Mouse (Mus musculus): ENCODE measurements at regions not wholly inside any gene's neighbourhood (a gene's known extent, or its start where the extent isn't known, plus 50 kb on each side); places are given as distances from the start of the nearest gene placed in this dataset.

DNA sequence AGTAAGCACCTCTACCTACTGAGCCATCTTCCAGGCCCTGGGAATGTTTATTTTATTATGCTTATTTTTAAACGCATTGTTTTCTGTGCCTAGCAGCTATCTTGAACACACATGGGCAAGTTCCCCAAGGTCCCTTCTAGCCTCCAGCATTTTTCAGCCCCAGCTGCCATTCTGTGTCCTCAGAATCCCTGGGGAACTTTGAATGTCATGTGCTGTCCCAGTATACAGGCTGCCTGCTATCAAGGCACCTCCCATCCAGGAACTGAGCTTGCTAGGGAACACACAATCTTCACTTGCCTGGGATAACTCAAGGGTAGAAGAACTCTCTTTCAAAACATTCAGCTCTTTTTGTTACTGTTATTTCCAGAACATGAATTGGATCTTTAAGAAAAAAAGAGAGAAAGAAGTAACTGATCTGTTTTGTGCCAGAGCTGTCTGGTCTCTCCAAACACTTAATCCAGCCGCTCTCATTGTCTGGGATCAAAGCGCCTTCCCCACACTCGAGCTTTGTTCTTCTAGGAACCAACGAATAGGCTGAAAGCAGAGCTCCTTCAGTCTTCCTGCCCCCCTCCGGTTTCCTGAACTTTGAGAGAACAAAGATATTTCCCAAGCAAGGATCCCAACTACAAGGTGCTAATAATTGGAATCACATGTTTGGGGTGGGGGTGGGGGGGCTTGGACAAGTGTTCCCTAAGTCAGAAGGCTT lies 657.1 kb upstream of the Cdh11 start:
- no peak for DNase-seq

DNA sequence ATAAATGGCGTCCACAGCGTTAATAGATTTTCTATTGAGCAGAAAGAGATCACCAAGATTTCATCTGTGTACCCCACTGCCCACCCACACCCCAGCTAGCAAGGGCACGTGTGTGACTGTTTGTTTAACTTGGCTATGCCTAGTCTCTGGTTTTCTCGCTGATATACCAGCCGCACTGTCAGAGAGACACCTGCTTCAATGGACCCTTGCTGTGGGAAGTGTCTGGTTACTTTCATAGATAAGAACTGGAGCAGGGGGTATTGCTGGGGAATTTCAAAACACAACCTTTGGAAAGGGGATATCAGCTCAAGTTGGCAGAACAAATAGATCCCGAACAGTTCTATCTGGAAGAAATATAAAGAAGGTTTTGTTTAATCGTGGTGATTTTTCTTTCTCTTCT lies 656.8 kb upstream of the Cdh5 start:
- DNase-seq, result no peak

DNA sequence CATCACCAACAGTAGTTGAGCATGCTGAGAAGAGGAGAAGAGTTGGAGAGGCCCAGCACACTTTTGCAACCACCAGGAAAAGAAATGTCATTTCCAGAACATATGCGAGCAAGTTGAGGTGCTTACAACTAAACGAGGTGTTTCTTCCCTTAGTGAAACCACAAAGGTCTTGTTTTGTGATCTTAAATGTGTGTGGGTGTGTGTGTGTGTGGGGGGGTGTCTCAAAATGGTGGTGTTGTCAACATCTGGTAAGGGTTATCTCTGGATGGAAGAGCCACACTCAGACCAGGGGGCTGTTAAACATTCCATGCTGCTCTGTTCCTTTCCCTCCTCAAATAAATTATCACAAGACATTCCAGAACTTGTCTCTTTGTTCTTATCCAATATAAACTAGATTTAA lies 656.0 kb upstream of the Cdh5 start:
- DNase-seq, result no peak

DNA sequence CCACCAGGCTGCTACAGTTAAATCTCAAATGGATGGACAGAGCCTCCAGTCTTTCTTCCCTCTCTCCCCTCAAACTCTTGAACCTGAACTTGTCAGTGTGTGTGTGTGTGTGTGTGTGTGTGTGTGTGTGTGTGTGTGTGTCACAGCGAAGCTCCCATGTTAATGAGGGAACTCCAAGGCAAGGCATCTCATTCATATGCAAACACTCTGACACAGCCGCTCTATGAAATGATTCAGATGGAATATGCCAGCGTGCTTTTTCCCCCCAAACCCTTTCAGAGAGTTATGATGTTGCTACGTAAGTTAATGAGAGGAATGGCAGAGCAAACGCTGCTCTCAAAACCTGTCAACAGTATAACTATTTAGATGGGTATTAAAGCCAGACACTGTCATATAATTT lies 653.5 kb upstream of the Cdh5 start:
- no peak for DNase-seq

DNA sequence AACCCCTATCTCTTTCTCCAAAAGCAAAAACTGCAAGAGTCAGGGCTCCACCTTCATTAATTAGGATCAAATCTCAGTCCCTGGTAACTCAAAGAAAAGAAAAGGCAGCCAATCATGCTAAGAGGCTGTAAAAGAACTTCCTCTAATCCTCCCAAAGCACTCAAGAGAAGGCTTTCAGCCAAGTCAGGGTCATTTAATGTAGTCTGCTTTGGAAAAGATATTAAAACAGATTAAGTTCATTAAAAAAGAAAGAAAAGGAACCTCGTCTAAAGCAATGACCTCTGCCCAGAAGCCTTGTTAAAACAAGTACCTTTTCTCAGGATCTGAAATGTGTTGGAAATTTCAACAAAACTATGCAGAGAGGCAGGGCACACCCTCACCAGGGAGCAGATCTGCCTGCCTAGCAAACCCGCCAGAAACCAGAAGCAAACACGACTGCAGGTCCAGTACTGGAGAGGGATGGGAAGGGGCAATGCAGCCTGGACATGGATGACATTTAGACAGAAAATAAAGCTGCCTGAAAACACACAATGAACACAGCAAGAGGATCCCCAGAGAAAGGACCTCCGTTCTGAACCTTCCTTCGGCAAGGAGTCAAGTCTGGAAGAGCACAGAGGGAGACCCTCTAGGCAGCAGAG lies 649.9 kb upstream of the Cdh5 start:
- DNase-seq, result no peak

DNA sequence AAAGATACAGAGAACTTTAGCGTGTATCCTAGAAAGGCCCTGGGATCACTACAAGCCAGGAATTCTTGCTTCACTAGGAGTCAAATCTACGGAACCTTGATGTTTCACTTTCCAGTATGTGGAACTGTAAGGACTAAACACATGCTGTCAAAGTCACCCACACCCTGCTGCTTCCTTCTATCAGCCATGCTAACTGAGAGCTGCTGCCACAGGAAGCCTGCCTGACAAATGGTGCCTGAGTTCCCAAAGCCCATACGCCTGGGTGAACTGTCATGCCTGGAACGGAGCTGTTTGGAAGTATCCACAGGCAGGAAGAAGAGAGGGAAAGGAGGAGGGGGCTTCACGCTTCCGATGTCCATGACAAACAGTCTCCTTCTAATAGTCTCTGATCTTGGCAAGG lies 644.2 kb upstream of the Cdh5 start:
- DNase-seq, result no peak

DNA sequence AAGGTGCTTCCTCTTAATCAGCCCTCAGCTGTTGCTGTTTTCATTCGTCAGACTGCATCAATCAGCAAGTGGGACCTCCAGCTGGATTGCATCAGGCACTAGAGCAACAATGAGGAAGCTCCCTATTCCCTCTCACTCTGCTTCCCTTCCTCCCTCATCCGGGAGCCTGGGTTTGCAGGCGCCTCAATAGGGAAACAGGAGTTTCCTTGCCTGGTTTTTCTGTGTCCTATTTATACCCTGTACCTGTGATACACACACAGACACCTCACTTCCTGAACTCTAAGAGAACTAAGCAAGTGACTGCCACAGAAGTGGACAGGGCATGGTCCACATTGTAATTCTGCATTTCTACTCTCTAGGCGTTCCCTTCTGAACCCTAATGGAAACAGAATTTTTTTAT lies 637.9 kb upstream of the Cdh5 start:
- DNase-seq, result peak; percentile 51

DNA sequence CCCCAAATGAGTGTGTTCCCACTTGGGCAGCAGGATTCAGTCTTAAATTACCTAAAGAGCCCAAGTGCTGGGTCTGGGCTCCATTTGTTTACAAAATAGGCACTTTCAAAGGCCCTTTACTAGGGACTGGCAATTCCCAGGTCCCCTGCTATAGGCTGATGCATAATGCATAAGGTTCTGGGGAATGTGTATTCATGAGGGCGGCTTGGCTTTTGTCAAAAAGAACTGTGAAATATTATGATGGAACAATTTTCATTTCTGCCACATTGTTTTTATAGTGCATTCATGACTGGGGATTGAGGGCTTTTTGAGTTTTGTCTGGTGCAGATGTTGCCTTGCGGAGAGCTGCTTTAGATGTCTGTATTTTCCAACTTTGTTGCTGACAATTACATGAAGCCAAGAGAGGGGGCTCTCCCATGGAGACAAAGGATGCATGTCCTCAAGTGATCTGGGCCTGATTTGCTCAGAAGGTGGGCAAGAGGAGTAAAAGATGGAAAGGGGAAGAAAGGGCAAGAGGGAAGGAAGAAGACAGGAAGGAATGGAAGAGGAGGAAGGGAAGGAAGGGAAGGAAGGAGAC lies 636.6 kb upstream of the Cdh5 start:
- DNase-seq, result no peak

DNA sequence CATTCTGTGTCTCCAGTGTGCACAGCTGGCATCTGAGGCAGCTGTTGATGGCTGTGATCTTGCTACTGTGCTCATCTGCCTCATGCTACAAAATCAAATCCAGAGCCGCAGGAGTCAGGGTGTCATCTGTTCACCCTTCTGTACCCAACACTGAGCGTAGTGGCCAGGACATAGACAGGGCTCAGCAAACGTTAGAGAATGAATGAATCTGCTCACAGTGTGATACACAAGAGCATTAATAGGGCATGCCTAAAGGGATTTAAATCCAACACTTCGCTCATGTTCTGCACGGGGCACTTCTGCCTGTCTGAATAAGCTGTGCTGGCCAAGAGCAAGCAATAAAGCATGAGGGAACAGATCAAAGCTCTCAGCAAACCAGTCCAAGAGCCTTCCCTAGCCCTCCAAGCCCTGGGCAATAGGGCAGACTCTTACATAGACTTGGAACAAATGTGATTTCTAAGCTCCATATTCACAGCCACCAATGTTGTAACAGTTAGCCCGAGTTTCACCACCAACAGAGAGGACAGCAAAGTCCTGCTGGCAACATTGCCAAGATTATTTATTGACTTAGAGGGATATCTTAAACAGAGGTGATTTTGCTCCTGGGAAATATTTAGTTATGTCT lies 633.8 kb upstream of the Cdh5 start:
- no peak for DNase-seq

DNA sequence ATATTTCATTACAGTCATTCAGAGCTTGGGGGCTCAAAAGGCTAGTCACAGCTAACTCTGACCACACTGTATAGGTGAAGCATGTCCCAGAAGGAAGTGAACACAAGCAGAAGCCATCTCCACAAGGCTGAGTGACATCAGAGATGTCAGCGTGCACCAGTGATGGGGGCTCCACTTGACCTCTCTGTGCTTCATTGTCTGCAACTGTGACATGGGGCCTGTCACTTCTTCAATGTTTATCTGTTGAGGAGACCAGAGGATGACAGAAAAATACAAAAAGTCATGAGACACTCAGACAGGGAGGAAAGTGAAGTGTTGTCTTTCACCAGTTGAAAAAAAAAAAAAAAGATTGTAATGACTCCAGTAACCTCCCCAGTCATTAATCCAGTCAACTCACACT lies 632.4 kb upstream of the Cdh5 start:
- DNase-seq, result no peak

DNA sequence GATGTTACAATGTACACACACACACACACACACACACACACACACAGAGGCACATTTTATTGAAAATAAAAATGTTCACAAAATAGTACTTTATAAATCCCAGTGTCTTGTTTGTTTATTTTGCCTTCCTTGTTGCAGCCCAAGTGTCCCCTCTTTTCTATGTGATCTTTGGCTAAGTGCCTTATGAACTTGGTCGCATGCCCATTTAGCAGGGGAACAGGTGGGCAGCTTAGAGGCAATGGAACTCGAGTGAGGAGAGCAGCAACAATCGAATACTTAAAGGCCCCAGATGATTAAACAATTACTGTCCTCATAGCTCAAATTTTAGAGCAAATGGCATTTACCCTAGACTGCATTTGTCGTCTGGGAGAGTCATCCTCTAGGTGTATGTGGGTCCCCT lies 631.1 kb upstream of the Cdh5 start:
- peak; percentile 15 for DNase-seq

DNA sequence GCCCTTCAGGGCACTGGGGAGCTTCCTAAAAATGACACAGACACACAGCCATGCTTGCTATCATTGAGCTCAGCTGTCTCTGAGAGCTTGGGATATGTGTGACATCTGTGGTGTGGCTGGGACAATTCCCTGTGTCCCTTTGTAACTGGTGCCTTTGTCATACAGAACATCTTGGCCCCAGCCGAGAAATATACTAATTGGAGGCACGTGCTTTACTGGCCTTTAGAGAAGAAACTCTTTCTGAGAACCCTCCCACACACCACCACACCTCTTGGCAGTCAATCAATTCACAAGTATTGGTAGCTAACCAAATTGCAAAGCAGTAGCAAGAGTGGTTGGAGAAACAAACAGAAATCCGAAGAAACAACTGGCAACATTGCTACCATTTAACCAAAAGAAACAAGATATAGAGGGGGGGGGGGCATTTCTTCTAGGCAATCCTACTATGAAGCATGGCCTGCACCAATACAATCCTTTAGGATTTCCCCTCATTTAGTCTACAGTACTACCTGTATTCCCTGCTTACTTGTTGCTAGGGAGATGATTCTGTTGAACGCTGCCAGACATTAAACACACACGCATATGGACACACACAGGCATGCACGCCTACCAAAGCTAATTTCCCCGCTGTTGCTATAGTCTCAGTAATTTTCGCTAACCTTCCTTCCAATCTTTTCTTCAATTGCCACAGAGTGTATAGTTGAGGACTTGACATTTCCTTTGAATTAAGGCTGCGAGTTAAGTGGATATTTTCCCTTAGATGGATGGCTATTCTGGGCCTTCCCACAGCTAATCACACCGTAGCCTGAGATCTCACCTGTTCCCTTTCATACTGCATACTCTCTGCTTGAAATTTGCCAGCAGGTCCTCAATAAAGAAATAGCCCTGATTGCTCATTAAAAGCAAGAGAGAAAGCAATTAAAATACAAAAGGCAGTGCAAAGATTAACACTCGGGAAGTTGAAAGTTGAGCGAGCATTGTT lies 625.3 kb upstream of the Cdh5 start:
- DNase-seq, result no peak

DNA sequence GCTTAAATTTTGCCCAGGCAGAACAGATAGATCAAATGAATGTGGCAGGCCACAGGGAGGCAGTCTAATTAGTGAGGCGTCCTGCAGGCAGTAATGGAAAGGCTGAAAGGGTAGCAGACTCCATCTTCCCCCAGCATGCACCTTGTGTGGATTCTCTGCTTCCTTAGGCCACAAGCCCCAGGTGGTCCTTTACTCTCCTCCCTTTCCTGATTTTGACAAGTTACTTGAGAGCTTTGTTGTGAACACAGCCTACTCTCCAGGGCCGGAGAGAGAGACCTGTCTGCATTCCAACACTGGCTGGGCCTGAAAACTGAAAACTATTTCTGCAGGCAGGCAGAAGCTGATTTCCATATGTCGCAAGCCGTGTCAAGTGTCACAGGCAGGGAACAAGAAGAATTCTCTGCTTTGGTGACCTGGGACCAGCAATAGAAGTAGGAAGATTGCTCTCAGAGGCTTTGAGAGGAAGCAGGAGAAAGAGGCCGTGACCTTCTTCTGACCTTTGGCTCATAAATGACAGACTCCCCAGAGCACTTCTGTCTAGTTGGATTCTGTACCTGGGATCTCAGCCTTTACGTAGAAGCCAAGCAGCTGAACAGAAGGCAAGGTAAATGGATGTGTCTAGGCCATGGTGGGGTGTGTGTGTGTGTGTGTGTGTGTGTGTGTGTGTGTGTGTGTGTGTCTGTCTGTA lies 619.2 kb upstream of the Cdh5 start:
- DNase-seq, result no peak

DNA sequence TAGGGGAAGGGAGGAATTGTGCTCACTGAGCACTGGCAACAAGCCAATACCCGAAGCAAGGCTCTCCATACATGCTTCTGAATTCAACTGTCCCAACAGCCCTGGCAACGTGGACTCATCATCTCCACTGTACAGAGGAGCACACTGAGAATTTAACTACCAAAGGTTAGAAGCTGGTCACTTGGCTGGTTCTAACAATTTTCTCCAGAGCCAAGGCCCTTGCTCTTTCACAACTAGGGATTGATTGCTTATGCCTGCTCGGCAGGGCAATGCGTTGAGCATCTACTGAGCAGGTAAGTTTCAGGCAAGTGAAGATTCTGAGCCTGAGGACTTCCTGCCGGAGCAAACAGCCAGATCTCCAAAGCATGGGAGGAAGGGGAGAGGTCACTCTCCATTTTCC lies 616.0 kb upstream of the Cdh5 start:
- no peak for DNase-seq

DNA sequence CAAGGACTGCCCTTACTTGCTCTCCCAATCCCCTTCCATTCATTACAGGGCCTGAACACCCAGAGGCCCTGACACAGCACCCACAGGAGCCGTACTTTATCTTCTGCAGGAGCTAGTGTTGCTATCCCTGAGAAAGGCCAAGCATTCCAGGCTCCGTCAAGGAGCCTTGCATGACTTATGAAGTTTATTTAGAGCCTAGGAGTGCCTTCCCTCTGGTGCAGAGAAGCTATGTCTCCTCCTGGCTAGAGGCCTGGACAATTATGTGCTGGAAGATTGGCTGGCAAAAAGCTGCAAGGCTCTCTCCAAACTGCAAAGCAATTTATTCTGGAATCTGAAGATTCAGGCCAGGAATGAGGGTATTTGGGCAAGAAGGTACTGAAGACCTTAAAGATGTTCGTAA lies 612.0 kb upstream of the Cdh5 start:
- DNase-seq, result no peak

DNA sequence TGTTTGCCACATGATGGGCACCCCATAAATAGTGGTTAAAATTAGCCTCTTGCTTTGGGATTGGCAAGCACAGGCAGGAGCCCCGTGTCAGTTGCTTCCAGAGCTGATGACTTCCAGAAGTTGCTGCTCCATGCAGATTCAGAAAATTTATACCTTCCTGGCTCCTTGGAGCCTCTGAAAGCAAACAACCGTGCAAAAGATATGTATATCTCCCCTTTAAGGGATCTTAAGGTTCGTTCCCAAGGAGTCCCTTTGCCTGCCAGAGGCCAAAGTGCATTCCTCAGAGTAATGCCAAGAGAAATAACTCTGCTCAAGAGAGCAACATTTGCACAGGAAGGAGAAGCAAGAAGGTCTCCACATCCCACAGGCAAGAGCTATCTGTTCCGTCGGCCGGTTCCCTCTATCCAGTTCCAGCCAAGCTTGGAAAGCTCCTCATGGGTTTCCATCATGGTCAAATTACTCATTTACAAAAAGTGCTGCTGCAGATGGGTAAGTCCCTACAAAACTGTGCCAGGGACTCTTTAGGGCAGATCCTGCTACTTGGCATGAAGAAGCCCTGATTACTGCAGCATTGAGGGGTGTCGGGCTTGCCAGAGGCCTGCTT lies 608.4 kb upstream of the Cdh5 start:
- peak; percentile 30 for DNase-seq

DNA sequence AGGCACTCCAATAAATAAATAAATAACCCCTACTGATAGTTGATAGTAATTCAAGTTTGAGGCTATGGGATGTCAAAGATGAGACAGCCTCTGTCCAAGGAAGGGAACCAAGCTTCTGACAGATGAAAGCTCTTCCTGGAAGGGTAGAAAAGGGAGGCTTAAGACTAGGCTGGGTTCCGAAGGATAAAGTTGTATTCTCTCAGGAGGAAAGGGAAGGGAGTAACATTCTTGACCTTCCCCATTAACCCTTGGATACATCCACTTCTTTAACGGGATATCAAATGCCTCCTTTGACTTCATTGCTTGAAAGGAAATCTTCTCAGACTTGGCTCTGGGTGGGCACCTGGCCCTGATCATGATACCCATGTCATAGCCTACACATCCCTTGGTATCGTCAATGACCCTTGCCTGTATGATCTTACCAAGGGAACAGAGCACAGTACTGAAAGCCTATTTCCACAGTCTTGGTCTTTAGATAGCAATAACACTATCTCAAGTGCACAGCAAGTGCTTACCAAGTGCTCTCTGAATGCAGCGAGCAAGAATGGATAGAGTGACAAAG lies 607.4 kb upstream of the Cdh5 start:
- no peak for DNase-seq

DNA sequence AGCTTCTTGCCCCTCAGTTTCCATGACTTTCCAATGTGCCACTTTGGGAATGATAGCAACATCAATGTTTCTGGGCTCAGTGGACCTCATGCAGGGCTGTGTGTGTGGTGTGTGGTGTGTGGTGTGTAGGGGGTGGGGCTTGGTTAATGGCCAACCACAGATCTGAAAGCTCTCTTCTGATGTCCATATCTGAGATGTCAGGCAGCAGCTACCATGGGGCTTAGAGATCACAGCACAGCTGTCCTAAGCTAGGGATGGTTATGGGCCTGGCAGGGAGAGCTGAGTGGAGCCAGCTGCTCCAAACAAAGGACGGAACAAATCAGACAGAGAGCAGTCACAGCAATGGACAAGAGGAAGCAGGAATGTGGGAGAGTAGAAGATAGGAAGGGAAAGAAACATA lies 606.8 kb upstream of the Cdh5 start:
- DNase-seq, result peak; percentile 55

DNA sequence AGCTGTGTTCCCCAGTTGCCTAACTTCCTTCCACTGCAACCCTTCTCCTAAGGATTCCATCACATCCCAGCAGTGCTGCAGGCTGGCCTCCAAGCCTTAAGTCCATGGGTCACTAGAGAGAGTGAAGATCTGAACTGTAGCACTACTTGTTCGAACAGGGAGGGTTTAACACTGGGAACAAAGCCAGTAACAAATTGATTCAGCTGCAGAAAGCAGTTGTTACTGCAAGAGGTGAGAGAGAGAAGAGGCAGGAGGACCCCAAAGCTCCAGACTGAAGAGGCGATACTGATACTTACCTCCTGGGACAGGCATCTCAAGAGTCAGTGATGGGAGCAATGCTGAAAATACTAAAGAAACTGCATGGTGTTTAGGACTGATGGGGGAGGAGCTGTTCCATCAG lies 600.1 kb upstream of the Cdh5 start:
- no peak for DNase-seq

DNA sequence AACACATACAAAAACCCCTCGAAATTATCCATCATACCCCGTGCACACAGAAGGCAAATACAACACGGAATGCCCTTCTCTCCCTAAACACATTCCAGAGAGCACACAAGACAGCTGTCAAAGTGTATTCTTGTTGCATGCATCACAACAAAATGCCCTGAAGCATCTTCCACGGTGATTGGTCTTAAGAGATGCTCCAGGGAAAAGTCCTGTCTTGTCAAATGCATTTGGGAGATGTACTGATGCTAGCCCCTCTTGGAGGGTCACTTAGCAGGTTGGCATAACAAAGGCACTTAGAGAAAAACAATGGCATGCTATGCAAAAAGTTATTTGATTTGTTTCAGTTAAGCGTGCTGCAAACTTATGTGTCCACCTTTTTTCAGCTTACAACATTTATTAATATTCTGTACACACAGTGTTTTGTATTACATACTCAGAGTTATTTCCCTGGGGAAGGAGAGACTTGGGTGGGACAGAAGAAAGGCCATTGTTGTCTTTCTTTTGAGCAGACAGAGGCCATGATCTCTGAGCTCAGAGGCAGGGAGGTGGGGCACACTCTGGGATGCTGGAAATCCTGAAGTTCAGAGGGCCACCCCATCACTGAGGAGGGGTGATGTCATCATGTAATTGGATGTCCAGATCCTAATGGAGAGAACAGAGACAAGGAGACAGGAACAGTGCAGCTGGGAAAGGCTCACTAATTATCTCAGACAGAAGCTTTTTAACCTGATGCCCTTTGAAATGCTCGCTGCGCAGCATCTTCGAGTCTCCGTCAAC lies 598.2 kb upstream of the Cdh5 start:
- DNase-seq, result no peak

DNA sequence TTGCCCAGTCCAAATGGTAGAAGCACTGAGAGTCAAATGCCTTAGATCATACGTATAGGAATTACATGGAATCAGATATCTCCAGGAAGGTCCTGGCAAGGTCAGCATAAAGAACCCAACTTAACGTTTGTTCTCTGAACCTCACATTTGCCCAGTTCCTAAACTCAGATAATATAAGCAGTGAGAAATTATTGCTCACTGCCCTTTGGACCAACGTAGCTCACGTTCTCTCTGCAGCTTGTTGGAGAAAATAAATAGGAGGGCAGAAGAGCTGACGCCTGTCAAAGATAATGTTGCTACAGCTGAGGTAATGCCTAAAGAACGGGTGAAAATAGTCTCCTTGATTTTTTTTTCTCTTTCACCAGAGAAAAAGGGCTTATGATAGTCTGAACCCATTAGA lies 595.1 kb upstream of the Cdh5 start:
- DNase-seq, result no peak

All from kidney, postnatal 10 days (tissue).